Mouse (Mus musculus): ENCODE data around the gene Mtss1l.

DNA sequence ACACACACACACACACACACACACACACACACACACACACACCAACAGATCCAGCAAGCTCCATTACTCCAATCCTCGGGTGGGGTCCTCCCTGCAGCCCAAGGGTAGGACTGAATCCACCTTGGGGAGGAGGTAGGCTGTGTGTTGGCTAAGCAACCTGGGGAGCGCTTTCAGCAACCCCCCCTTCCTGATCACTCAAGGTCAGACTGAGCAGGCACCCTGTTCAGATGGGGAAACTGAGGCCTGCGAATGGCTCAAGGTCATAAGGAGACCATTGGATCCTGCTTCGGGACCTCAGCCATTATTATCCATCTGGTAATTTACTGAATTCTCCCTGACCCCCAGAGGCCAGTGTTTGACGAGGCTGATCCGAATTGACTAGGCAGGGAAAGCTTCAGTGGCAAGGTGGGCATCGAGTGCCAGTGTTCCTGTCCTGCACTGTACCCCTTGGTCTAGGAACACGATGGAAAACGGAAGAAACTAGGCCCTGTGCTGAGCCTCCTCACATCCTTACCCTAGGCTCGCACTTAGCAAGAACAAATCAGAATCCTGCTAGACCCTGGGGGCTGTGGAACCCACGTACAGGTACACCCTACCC lies 1.2 kb downstream of the Mtss1l start:
- TF ChIP-seq CTCF (IDR thresholded peaks at IDR 0.05; ENCODE audit: low read depth) (no peak), EP300 (optimal IDR thresholded peaks at IDR 0.05) (no peak)

Data from stomach, postnatal 0 days (tissue).